Mouse (Mus musculus): Measurements from ENCODE around the gene 4930595D18Rik.

The 4930595D18Rik gene

GRCm38 (mm10) chr12:111165146-111165812 lies 19.0 kb downstream of the 4930595D18Rik start:
- DNase-seq, result peak; percentile 43 to 66

GRCm38 (mm10) chr12:111164310-111164751 lies 20.0 kb downstream of the 4930595D18Rik start:
- peak; percentile 96 to 97 for DNase-seq

GRCm38 (mm10) chr12:111162312-111163061 lies 21.8 kb downstream of the 4930595D18Rik start:
- DNase-seq, result peak in 1 of 2 experiments; percentile 53

GRCm38 (mm10) chr12:111161943-111162311 lies 22.4 kb downstream of the 4930595D18Rik start:
- peak; percentile 48 to 57 for DNase-seq

- DNase-seq, result no peak
Observed at GRCm38 (mm10) chr12:111160871-111161270, 23.4 kb downstream of the 4930595D18Rik start.

GRCm38 (mm10) chr12:111159659-111160428 lies 24.4 kb downstream of the 4930595D18Rik start:
- peak in 1 of 2 experiments; percentile 24 for DNase-seq

- DNase-seq, result no peak
Observed at GRCm38 (mm10) chr12:111155756-111156155, 28.5 kb downstream of the 4930595D18Rik start.

- no peak for DNase-seq
Observed at GRCm38 (mm10) chr12:111154641-111155040, 29.6 kb downstream of the 4930595D18Rik start.

- DNase-seq, result no peak
Observed at GRCm38 (mm10) chr12:111153946-111154345, 30.3 kb downstream of the 4930595D18Rik start.

- DNase-seq, result no peak
Observed at GRCm38 (mm10) chr12:111152981-111153710, 31.1 kb downstream of the 4930595D18Rik start.

- no peak for DNase-seq
Observed at GRCm38 (mm10) chr12:111152579-111152978, 31.7 kb downstream of the 4930595D18Rik start.

GRCm38 (mm10) chr12:111151422-111152156 lies 32.7 kb downstream of the 4930595D18Rik start:
- DNase-seq, result no peak

- DNase-seq, result peak in 1 of 2 experiments; percentile 74
Observed at GRCm38 (mm10) chr12:111150236-111150596, 34.1 kb downstream of the 4930595D18Rik start.

- DNase-seq, result no peak
Observed at GRCm38 (mm10) chr12:111149495-111150235, 34.6 kb downstream of the 4930595D18Rik start.

- peak in 1 of 2 experiments; percentile 32 for DNase-seq
Observed at GRCm38 (mm10) chr12:111145269-111145668, 39.0 kb downstream of the 4930595D18Rik start.

GRCm38 (mm10) chr12:111144598-111144997 lies 39.7 kb downstream of the 4930595D18Rik start:
- no peak for DNase-seq

GRCm38 (mm10) chr12:111143509-111144063 lies 40.7 kb downstream of the 4930595D18Rik start:
- no peak for DNase-seq

- peak in 1 of 2 experiments; percentile 60 for DNase-seq
Observed at GRCm38 (mm10) chr12:111143005-111143508, 41.2 kb downstream of the 4930595D18Rik start.

GRCm38 (mm10) chr12:111137079-111137478 lies 47.2 kb downstream of the 4930595D18Rik start:
- DNase-seq, result peak in 1 of 2 experiments; percentile 43

- no peak for DNase-seq
Observed at GRCm38 (mm10) chr12:111135953-111136352, 48.3 kb downstream of the 4930595D18Rik start.
